In the genomic region with DNA sequence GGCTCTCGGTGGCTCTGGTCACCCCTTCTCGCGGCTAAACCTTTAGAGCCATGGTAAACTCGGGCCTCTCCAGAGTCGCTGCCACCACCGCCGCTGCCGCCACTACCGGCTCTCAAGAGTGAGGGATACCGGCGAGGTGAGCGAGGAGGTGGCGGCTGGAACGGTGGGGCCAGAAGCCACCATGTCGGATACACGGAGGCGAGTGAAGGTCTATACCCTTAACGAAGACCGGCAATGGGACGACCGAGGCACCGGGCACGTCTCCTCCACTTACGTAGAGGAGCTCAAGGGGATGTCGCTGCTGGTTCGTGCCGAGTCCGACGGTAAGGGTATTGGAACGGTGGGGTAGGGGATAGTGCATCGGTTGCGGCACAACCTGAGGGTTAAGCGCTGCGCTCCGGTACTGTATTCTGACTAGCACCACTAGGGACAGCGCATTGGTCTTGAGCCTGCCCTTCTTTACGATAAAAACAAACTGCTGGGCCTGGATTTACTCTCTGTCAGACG, we compare ENCODE assay signal across 8 mouse cellular contexts. TPM values are rescaled to one million over a fixed set of nuclear protein-coding genes. Genes with fewer than 3 reads are reported as not detected.
A peak's percentile ranks its signal among the peaks of the same experiment; 100 is the strongest.
DNase-seq lines count a peak whose midpoint lies in the region; ATAC-seq and TF ChIP-seq lines count a peak whose summit lies in the region.

No protein-coding gene starts in this region.

- H3K4me2 ChIP-seq in intestine, postnatal 0 days (replicated peaks; ENCODE audit: low read depth) = peak overlapping the region; percentile 62
- peak overlapping the region; percentile 63 for H3K4me2 ChIP-seq in limb, embryonic 15.5 days
- H3K4me2 ChIP-seq in midbrain, embryonic 16.5 days (ENCODE audit: low read length) = peak overlapping the region; percentile 92

- H3K27me3 ChIP-seq in intestine, postnatal 0 days (replicated peaks; ENCODE audit: control insufficient read depth, insufficient read depth, low read length) = no peaks in the 10 kb centered on the region
- no peaks in the 10 kb centered on the region for H3K27me3 ChIP-seq in limb, embryonic 15.5 days
- H3K27me3 ChIP-seq in midbrain, embryonic 16.5 days (ENCODE audit: control insufficient read depth, insufficient read depth, low read depth, low read length) = no peaks in the 10 kb centered on the region

- peak overlapping the region; percentile 97 for H3K4me3 ChIP-seq in intestine, postnatal 0 days (ENCODE audit: low read depth, low read length)
- peak overlapping the region; percentile 95 for H3K4me3 ChIP-seq in limb, embryonic 15.5 days
- peak overlapping the region; percentile 98 for H3K4me3 ChIP-seq in midbrain, embryonic 16.5 days (ENCODE audit: low read depth, low read length)

- WGBS in intestine, postnatal 0 days = under 1% methylated on average over 38 of the region's 38 CpGs
- WGBS in limb, embryonic 15.5 days = under 1% methylated on average over 38 of the region's 38 CpGs
- WGBS in midbrain, embryonic 16.5 days = under 1% methylated on average over 38 of the region's 38 CpGs

- peak; percentile 74 for ATAC-seq in intestine, postnatal 0 days
- ATAC-seq in limb, embryonic 15.5 days (ENCODE audit: insufficient number of reproducible peaks, low FRiP score, low TSS enrichment, low read depth) = peak; percentile 63
- peak; percentile 77 for ATAC-seq in midbrain, embryonic 16.5 days

- H3K27ac ChIP-seq in intestine, postnatal 0 days (ENCODE audit: low read depth, low read length) = peak overlapping the region; percentile 97
- H3K27ac ChIP-seq in limb, embryonic 15.5 days = peak overlapping the region; percentile 97
- peak overlapping the region; percentile 97 for H3K27ac ChIP-seq in midbrain, embryonic 16.5 days (ENCODE audit: low read length)

- peak; percentile 77 for TF ChIP-seq CTCF in intestine, postnatal 0 days (IDR thresholded peaks at IDR 0.05; ENCODE audit: low read depth)

- H3K4me1 ChIP-seq in intestine, postnatal 0 days (replicated peaks; ENCODE audit: control insufficient read depth, insufficient read depth, low read length) = no peaks in the 10 kb centered on the region
- peaks cover 6% of the 10 kb centered on the region for H3K4me1 ChIP-seq in limb, embryonic 15.5 days
- peaks cover 21% of the 10 kb centered on the region for H3K4me1 ChIP-seq in midbrain, embryonic 16.5 days (ENCODE audit: control insufficient read depth, insufficient read depth, low read length)

- no peaks in the 10 kb centered on the region for H3K9me3 ChIP-seq in intestine, postnatal 0 days (ENCODE audit: control insufficient read depth)
- no peaks in the 10 kb centered on the region for H3K9me3 ChIP-seq in limb, embryonic 15.5 days
- no peaks in the 10 kb centered on the region for H3K9me3 ChIP-seq in midbrain, embryonic 16.5 days (replicated peaks; ENCODE audit: control insufficient read depth, low read length, poor library complexity, severe bottlenecking)

- H3K9ac ChIP-seq in intestine, postnatal 0 days (ENCODE audit: low read depth, low read length) = peak overlapping the region; percentile 93
- H3K9ac ChIP-seq in limb, embryonic 15.5 days = peak overlapping the region; percentile 95
- H3K9ac ChIP-seq in midbrain, embryonic 16.5 days (ENCODE audit: low read depth, low read length) = peak overlapping the region; percentile 98

- no peaks in the 10 kb centered on the region for H3K36me3 ChIP-seq in intestine, postnatal 0 days (ENCODE audit: control insufficient read depth, insufficient read depth)
- H3K36me3 ChIP-seq in limb, embryonic 15.5 days = no peaks in the 10 kb centered on the region
- H3K36me3 ChIP-seq in midbrain, embryonic 16.5 days (ENCODE audit: control insufficient read depth, insufficient read depth, low read length) = no peaks in the 10 kb centered on the region

- peak; percentile 31 to 68 for DNase-seq in urinary bladder, adult 18-20 months (ENCODE audit: low spot score in 2 of 2)
- DNase-seq in urinary bladder, adult 2 months (ENCODE audit: low spot score) = no peak
- DNase-seq in embryo, embryonic 11 days = peak; percentile 83
- peak; percentile 20 to 52 for DNase-seq in gastrocnemius, postnatal 4 days (ENCODE audit: low spot score in 2 of 2)
- peak; percentile 28 to 59 for DNase-seq in spleen, postnatal 14 days (ENCODE audit: low spot score in 2 of 2)

RNA-seq across cellular contexts. Expression of a gene that starts 0.5 kb away (rescaled TPM):
- 18.7 and 24.7 TPM in 2 replicates for polyA plus RNA-seq in urinary bladder, adult 2 months (2012; rRNA removed)
- 10 to 100 TPM; 40.5 to 42.3 TPM for total RNA-seq in gastrocnemius, postnatal 4 days (2021)
- polyA plus RNA-seq in intestine, postnatal 0 days (2015; fragmentation: Nextera tagmentation; extraction: Ambion mirVana) = 47.4 and 47.7 TPM in 2 replicates
- 85.4 and 90.7 TPM in 2 replicates for polyA plus RNA-seq in limb, embryonic 15.5 days (2015; fragmentation: Nextera tagmentation; extraction: Ambion mirVana)
- polyA plus RNA-seq in midbrain, embryonic 16.5 days (2015; fragmentation: Nextera tagmentation; extraction: Ambion mirVana) = 69.0 and 80.4 TPM in 2 replicates

RNA-seq across cellular contexts. Expression of a gene that starts 42.6 kb away (rescaled TPM):
- polyA plus RNA-seq in urinary bladder, adult 2 months (2012; rRNA removed) = 16.8 and 23.0 TPM in 2 replicates
- total RNA-seq in gastrocnemius, postnatal 4 days (2021) = 10 to 100 TPM; 17.2 to 20.0 TPM
- 14.3 and 15.8 TPM in 2 replicates for polyA plus RNA-seq in intestine, postnatal 0 days (2015; fragmentation: Nextera tagmentation; extraction: Ambion mirVana)
- polyA plus RNA-seq in limb, embryonic 15.5 days (2015; fragmentation: Nextera tagmentation; extraction: Ambion mirVana) = 32.0 and 32.2 TPM in 2 replicates
- polyA plus RNA-seq in midbrain, embryonic 16.5 days (2015; fragmentation: Nextera tagmentation; extraction: Ambion mirVana) = 27.0 and 27.5 TPM in 2 replicates
